ENCODE assay signal across 25 mouse cellular contexts in the genomic region with DNA sequence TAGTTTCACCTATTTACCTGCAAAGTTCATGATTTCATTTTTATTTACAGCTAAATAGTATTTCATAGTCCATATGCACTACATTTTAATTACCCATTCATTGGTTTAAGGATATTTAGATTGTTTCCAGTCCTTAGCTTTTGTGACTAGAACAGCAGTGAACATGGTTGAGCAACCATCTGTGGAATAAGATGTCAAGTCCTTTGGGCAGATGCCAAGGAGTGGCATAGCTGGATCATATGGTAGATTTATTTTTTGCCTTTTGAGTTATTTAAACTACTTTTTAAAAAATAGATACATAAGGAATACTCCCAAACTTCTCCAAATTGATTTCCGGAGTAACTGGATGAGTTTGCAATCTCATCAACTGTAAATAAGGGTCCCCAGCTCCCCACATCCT.
DNase-seq lines count a peak whose midpoint lies in the region; ATAC-seq and TF ChIP-seq lines count a peak whose summit lies in the region.
"Had no signal": no experiment of that assay in that cellular context is flagged by ENCODE, and none has a peak within 500 bp of the region (broad histone marks: within the 10 kb centered on the region; RNA-seq: fewer than 3 reads in every experiment).

No protein-coding gene starts in this region.

- no peaks in the 10 kb centered on the region for H3K9me3 ChIP-seq in hindbrain, postnatal 0 days (ENCODE audit: low read length)
- H3K9me3 ChIP-seq in hindbrain, embryonic 13.5 days, result no peaks in the 10 kb centered on the region
- no peaks in the 10 kb centered on the region for H3K9me3 ChIP-seq in heart, embryonic 10.5 days
- H3K9me3 ChIP-seq: embryonic facial prominence, embryonic 13.5 days; embryonic facial prominence, embryonic 15.5 days; forebrain, embryonic 10.5 days; forebrain, embryonic 12.5 days; forebrain, embryonic 15.5 days had no signal

- H3K4me2 ChIP-seq in hindbrain, postnatal 0 days (ENCODE audit: low read depth, low read length), result no peak overlapping the region
- no peak overlapping the region for H3K4me2 ChIP-seq in hindbrain, embryonic 13.5 days
- H3K4me2 ChIP-seq: embryonic facial prominence, embryonic 13.5 days; embryonic facial prominence, embryonic 15.5 days; forebrain, embryonic 12.5 days; forebrain, embryonic 15.5 days had no signal

- H3K27ac ChIP-seq in hindbrain, postnatal 0 days, result no peak overlapping the region
- no peak overlapping the region for H3K27ac ChIP-seq in hindbrain, embryonic 13.5 days
- no peak overlapping the region for H3K27ac ChIP-seq in heart, embryonic 10.5 days
- H3K27ac ChIP-seq: embryonic facial prominence, embryonic 13.5 days; embryonic facial prominence, embryonic 15.5 days; forebrain, embryonic 10.5 days; forebrain, embryonic 12.5 days; forebrain, embryonic 15.5 days had no signal

- H3K27me3 ChIP-seq in hindbrain, postnatal 0 days (ENCODE audit: insufficient read depth, low read length), result no peaks in the 10 kb centered on the region
- no peaks in the 10 kb centered on the region for H3K27me3 ChIP-seq in hindbrain, embryonic 13.5 days
- no peaks in the 10 kb centered on the region; the same call in 1 of the 2 replicates for H3K27me3 ChIP-seq in heart, embryonic 10.5 days (ENCODE audit: insufficient read depth, poor library complexity, severe bottlenecking)
- H3K27me3 ChIP-seq: embryonic facial prominence, embryonic 13.5 days; embryonic facial prominence, embryonic 15.5 days; forebrain, embryonic 12.5 days; forebrain, embryonic 15.5 days had no signal

- no peak overlapping the region for H3K9ac ChIP-seq in hindbrain, postnatal 0 days (replicated peaks; ENCODE audit: low read length)
- H3K9ac ChIP-seq in hindbrain, embryonic 13.5 days, result no peak overlapping the region
- H3K9ac ChIP-seq: embryonic facial prominence, embryonic 13.5 days; embryonic facial prominence, embryonic 15.5 days; forebrain, embryonic 12.5 days; forebrain, embryonic 15.5 days had no signal

- no peaks in the 10 kb centered on the region for H3K36me3 ChIP-seq in hindbrain, postnatal 0 days (ENCODE audit: insufficient read depth, low read length)
- H3K36me3 ChIP-seq in hindbrain, embryonic 13.5 days, result no peaks in the 10 kb centered on the region
- H3K36me3 ChIP-seq in heart, embryonic 10.5 days, result no peaks in the 10 kb centered on the region
- H3K36me3 ChIP-seq: embryonic facial prominence, embryonic 13.5 days; embryonic facial prominence, embryonic 15.5 days; forebrain, embryonic 10.5 days; forebrain, embryonic 12.5 days; forebrain, embryonic 15.5 days; G1E had no signal

- ATAC-seq in hindbrain, postnatal 0 days, result no peak
- no peak for ATAC-seq in hindbrain, embryonic 13.5 days (ENCODE audit: low FRiP score)
- ATAC-seq: CD4-positive, CD25-positive, alpha-beta regulatory T cell, adult 4 months; forebrain, embryonic 15.5 days had no signal

- WGBS in hindbrain, postnatal 0 days, result 97% methylated on average over 1 of the region's 1 CpGs
- WGBS in hindbrain, embryonic 13.5 days, result 93% methylated on average over 1 of the region's 1 CpGs
- 92% methylated on average over 1 of the region's 1 CpGs for WGBS in heart, embryonic 10.5 days

- no peak for TF ChIP-seq CTCF in hindbrain, postnatal 0 days (IDR thresholded peaks at IDR 0.05; ENCODE audit: low read depth)

- no peaks in the 10 kb centered on the region for H3K4me1 ChIP-seq in hindbrain, postnatal 0 days (ENCODE audit: insufficient read depth, low read length)
- H3K4me1 ChIP-seq in hindbrain, embryonic 13.5 days (replicated peaks), result no peaks in the 10 kb centered on the region
- H3K4me1 ChIP-seq in heart, embryonic 10.5 days, result peaks cover 10% of the 10 kb centered on the region
- H3K4me1 ChIP-seq: embryonic facial prominence, embryonic 13.5 days; embryonic facial prominence, embryonic 15.5 days; forebrain, embryonic 12.5 days; forebrain, embryonic 15.5 days had no signal

- H3K4me3 ChIP-seq in hindbrain, postnatal 0 days (ENCODE audit: low read length), result no peak overlapping the region
- H3K4me3 ChIP-seq in hindbrain, embryonic 13.5 days, result no peak overlapping the region
- no peak overlapping the region for H3K4me3 ChIP-seq in heart, embryonic 10.5 days
- H3K4me3 ChIP-seq: embryonic facial prominence, embryonic 13.5 days; embryonic facial prominence, embryonic 15.5 days; erythroblast, embryonic 14.5 days; forebrain, embryonic 10.5 days; forebrain, embryonic 12.5 days; forebrain, embryonic 15.5 days had no signal

- peak; percentile 18 for DNase-seq in hindbrain, postnatal 0 days (ENCODE audit: low spot score)
- DNase-seq in testis, postnatal 10 days (ENCODE audit: low spot score), result peak; percentile 7
- no peak for DNase-seq in testis, postnatal 14 days (ENCODE audit: low spot score)
- DNase-seq in NIH3T3 (ENCODE audit: low read depth), result peak; percentile 74
- no peak for DNase-seq in heart, embryonic 10.5 days (ENCODE audit: low spot score)
- no peak for DNase-seq in frontal cortex, adult 2 months (ENCODE audit: extremely low spot score in 1 of 2, low spot score in 1 of 2)
- DNase-seq: adrenal gland, adult 8-10 months; adrenal gland, postnatal 14 days; B cell, adult 2 months; cerebellum, adult 11 months; cerebellum, adult 18-20 months; cerebellum, adult 8-10 months; cerebellum, adult 9-11 months; cerebellum, postnatal 14 days; cerebellum, postnatal 36 days; embryo, embryonic 11 days had no signal

Comparison
In these comparisons a context has a peak if more than half of its experiments do, and no peak if none do; other contexts are left out.
1. DNase-seq: peak in hindbrain, postnatal 0 days (single experiment), testis, postnatal 10 days (single experiment) and NIH3T3 (single experiment); none in testis, postnatal 14 days (single experiment), heart, embryonic 10.5 days (single experiment) and frontal cortex, adult 2 months (0 of 2).